Mouse (Mus musculus): ENCODE results near the gene Nprl2.

Gene Nprl2

GRCm38 (mm10) chr9:107534408-107535202 is 7.4 kb upstream of the Nprl2 start:
- DNase-seq (ENCODE audit: low spot score in 2 of 2), result no peak

GRCm38 (mm10) chr9:107538231-107538630 is 3.8 kb upstream of the Nprl2 start:
- no peak for DNase-seq (ENCODE audit: low spot score in 2 of 2)

- DNase-seq (ENCODE audit: low spot score in 2 of 2), result no peak
These were observed 3.3 kb upstream of the Nprl2 start for GRCm38 (mm10) chr9:107538711-107539110.

GRCm38 (mm10) chr9:107539940-107540339 is 2.1 kb upstream of the Nprl2 start:
- no peak for DNase-seq (ENCODE audit: low spot score in 2 of 2)

- no peak for DNase-seq (ENCODE audit: low spot score in 2 of 2)
These were observed 1.6 kb upstream of the Nprl2 start for GRCm38 (mm10) chr9:107540420-107540819.

- no peak for DNase-seq (ENCODE audit: low spot score in 2 of 2)
These were observed 1.0 kb upstream of the Nprl2 start for GRCm38 (mm10) chr9:107541005-107541404.

- no peak for DNase-seq (ENCODE audit: low spot score in 2 of 2)
These were observed 293 bp downstream of the Nprl2 start for GRCm38 (mm10) chr9:107542352-107542686.

GRCm38 (mm10) chr9:107542721-107543120 is 695 bp downstream of the Nprl2 start:
- DNase-seq (ENCODE audit: low spot score in 2 of 2), result no peak

- DNase-seq (ENCODE audit: low spot score in 2 of 2), result no peak
These were observed 1.3 kb downstream of the Nprl2 start for GRCm38 (mm10) chr9:107543299-107543698.

GRCm38 (mm10) chr9:107544196-107544700 is 2.2 kb downstream of the Nprl2 start:
- DNase-seq (ENCODE audit: low spot score in 2 of 2), result no peak

- DNase-seq (ENCODE audit: low spot score in 2 of 2), result no peak
These were observed 2.7 kb downstream of the Nprl2 start for GRCm38 (mm10) chr9:107544729-107545128.

- no peak for DNase-seq (ENCODE audit: low spot score in 2 of 2)
These were observed 3.2 kb downstream of the Nprl2 start for GRCm38 (mm10) chr9:107545199-107545598.

GRCm38 (mm10) chr9:107545602-107546001 is 3.6 kb downstream of the Nprl2 start:
- DNase-seq (ENCODE audit: low spot score in 2 of 2), result peak in 1 of 2 experiments; percentile 67

GRCm38 (mm10) chr9:107547026-107547425 is 5.0 kb downstream of the Nprl2 start, which contains the start of gene Zmynd10:
Zmynd10 (plus strand) TSS chr9:107547298.
- DNase-seq (ENCODE audit: low spot score in 2 of 2), result peak; percentile 79 to 88

GRCm38 (mm10) chr9:107547957-107548356 is 5.9 kb downstream of the Nprl2 start:
- no peak for DNase-seq (ENCODE audit: low spot score in 2 of 2)

GRCm38 (mm10) chr9:107548820-107549219 is 6.8 kb downstream of the Nprl2 start:
- DNase-seq (ENCODE audit: low spot score in 2 of 2), result no peak

- no peak for DNase-seq (ENCODE audit: low spot score in 2 of 2)
These were observed 7.5 kb downstream of the Nprl2 start for GRCm38 (mm10) chr9:107549297-107550074.

- DNase-seq (ENCODE audit: low spot score in 2 of 2), result no peak
These were observed 8.6 kb downstream of the Nprl2 start for GRCm38 (mm10) chr9:107550491-107551116.

- DNase-seq (ENCODE audit: low spot score in 2 of 2), result no peak
These were observed 9.3 kb downstream of the Nprl2 start, which contains the start of gene Rassf1 for GRCm38 (mm10) chr9:107551117-107551889. Rassf1 (plus strand) TSS chr9:107551555.

GRCm38 (mm10) chr9:107551890-107552355 is 9.9 kb downstream of the Nprl2 start:
- DNase-seq (ENCODE audit: low spot score in 2 of 2), result no peak

GRCm38 (mm10) chr9:107552690-107553393 is 10.8 kb downstream of the Nprl2 start:
- DNase-seq (ENCODE audit: low spot score in 2 of 2), result no peak

Data from frontal cortex, postnatal 10 days (tissue).